Mouse (Mus musculus): ENCODE measurements around the gene Igsf8. TPM values are rescaled to one million over a fixed set of nuclear protein-coding genes. Genes with fewer than 3 reads are reported as not detected.

Gene Igsf8
- total RNA-seq, 2 experiments from 2014 or later, result 253 to 300 TPM

- intact Hi-C loops (cut with DNase I), result no loop called here
- no peak for DNase-seq (ENCODE audit: low spot score in 2 of 2)
Measured at GRCm38 (mm10) chr1:172299528-172299927, 38.1 kb downstream of the Igsf8 start.

GRCm38 (mm10) chr1:172300247-172300646 is 38.8 kb downstream of the Igsf8 start:
- no peak for DNase-seq (ENCODE audit: low spot score in 2 of 2)
- intact Hi-C loops (cut with DNase I), result no loop called here

- intact Hi-C loops (cut with DNase I), result no loop called here
- DNase-seq (ENCODE audit: low spot score in 2 of 2), result no peak
Measured at GRCm38 (mm10) chr1:172301180-172301579, 39.7 kb downstream of the Igsf8 start.

DNA sequence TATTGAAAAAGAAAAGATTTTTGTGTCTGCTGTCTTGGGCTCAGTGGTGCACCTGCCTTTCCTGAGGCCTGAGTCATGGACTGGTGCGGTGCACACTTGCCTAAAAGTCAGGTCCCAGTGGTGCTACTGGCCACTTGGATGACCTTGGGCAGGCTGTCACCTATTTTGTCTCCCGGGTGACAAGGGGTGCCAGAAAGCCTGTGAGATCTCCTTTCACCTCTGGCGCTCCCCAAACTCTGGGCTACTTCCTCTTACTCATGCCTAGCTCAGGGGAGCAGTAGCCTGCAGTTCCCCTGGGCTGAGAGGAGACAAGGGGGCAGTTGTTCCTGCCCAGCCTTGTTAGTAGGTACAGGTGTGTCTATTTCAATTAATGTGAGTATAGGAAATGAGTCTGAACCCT is 40.9 kb downstream of the Igsf8 start:
- intact Hi-C loops (cut with DNase I), result no loop called here
- DNase-seq (ENCODE audit: low spot score in 2 of 2), result no peak

- intact Hi-C loops (cut with DNase I), result no loop called here
- DNase-seq (ENCODE audit: low spot score in 2 of 2), result no peak
Measured at GRCm38 (mm10) chr1:172302851-172303250, 41.4 kb downstream of the Igsf8 start.

DNA sequence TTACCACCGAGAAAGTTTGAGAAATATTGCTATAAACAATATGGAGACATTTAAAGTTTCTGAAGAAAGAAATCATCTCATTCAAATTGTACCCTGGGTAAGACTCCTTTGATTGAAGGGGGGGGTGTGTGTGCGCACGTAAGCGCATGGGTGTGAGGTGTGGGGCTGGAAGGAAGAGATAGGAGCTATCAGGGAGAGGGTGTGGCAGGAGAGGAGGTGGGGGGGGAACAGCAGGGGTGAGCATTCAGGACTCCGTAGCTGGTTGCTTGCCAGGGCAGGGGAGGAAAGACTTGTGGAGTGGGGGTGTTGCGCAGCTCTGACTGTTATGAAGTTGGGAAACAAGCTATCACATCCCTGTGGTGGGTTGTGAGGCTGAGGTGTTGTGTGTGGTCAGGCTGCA is 43.0 kb downstream of the Igsf8 start:
- intact Hi-C loops (cut with DNase I), result no loop called here
- DNase-seq (ENCODE audit: low spot score in 2 of 2), result no peak

GRCm38 (mm10) chr1:172305153-172305552 is 43.7 kb downstream of the Igsf8 start:
- no peak for DNase-seq (ENCODE audit: low spot score in 2 of 2)
- intact Hi-C loops (cut with DNase I), result no loop called here

- no peak for DNase-seq (ENCODE audit: low spot score in 2 of 2)
- intact Hi-C loops (cut with DNase I), result loop anchor here (2.0 kb wide), 1 partner anchor 25 kb away; no protein-coding TSS in a partner anchor
Measured at GRCm38 (mm10) chr1:172305635-172306034, 44.2 kb downstream of the Igsf8 start.

- DNase-seq (ENCODE audit: low spot score in 2 of 2), result no peak
- intact Hi-C loops (cut with DNase I), result loop anchor here (2.0 kb wide), 1 partner anchor 25 kb away; no protein-coding TSS in a partner anchor
Measured at GRCm38 (mm10) chr1:172306196-172306595, 44.8 kb downstream of the Igsf8 start.

GRCm38 (mm10) chr1:172306885-172307284 is 45.4 kb downstream of the Igsf8 start:
- DNase-seq (ENCODE audit: low spot score in 2 of 2), result no peak
- intact Hi-C loops (cut with DNase I), result loop anchor here (2.0 kb wide), 1 partner anchor 26 kb away; no protein-coding TSS in a partner anchor

DNA sequence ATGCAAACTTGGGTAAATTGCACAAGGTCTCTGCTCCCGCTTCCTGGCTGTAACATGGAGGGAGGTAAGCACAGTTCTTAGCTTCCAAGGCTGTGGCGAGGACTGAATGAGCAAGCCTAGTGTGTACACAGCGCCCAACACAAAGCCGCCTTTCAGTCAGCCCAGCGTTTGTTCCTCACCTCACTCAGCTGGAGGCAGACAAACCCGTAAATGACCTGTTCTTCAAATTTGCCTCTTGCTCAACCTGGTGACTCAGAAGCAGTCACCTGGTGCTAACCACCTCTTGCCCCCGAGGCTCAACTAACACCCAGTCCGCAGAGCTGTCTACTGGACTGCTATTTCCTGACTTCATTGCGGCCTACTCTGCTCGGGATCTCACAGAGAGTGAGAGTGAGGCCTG is 46.5 kb downstream of the Igsf8 start:
- no peak for DNase-seq (ENCODE audit: low spot score in 2 of 2)
- intact Hi-C loops (cut with DNase I), result loop anchor here (2.0 kb wide), 1 partner anchor 27 kb away; no protein-coding TSS in a partner anchor

DNA sequence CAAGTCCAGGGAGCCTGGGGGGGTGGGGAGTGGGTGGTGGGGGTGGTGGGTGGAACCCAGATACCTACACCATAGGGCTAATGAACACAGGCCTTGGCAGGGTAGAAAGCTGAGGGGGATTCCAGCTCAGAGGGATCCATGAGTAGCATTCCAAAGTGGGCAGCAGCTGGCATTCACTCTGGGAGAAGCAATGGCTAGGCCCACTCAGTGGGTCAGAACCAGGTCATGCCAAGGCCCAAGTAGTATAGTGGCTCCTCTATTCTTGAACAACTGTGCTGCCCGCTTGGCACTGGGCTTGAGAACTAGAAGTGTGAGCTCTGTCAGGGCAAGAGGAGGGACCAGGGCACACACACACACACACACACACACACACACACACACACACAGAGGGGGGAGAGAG is 47.0 kb downstream of the Igsf8 start:
- intact Hi-C loops (cut with DNase I), result no loop called here
- no peak for DNase-seq (ENCODE audit: low spot score in 2 of 2)

DNA sequence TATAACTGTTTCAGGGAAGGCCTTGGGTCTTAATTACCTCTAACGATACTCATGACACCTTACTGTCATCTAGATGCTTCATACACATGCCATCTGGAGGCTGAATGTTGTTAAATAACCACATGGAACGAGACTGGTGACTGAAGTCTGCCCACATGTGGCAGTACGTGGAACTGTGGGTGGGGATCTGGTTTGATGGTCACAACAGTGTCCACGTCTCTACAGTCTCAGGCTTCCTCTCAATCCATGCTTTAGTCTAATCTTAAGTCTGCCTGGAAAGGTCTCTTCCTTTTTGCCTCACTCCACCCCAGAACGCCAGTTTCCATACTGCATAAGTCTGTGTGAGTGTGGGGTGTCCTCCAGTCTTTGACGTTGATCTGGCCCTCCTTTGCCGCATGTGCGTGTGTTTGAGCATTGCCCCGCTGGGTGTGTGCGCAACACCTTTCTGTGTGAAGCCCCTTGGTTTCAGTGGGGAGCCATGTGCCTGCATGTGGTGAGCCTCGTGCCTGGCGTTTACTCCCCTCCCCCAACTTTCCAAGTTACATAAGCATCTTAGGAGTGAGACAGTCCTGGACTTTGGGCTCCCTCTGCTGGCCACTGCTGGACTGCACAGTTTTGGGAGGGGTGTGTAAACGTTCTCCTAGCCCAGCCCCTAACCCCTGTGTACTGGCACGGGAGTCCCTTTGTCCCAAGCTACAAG is 48.4 kb downstream of the Igsf8 start:
- peak; percentile 84 to 90 for DNase-seq (ENCODE audit: low spot score in 2 of 2)
- intact Hi-C loops (cut with DNase I), result loop anchor here (1.0 to 10.0 kb wide), 5 partner anchors 107 to 285 kb away; partner anchors contain the start of genes Dcaf8, Pex19 and Vangl2

GRCm38 (mm10) chr1:172311248-172311906 is 49.9 kb downstream of the Igsf8 start:
- peak in 1 of 2 experiments; percentile 65 for DNase-seq (ENCODE audit: low spot score in 2 of 2)
- intact Hi-C loops (cut with DNase I), result loop anchor here (2.0 to 10.0 kb wide), 4 partner anchors 109 to 287 kb away; partner anchors contain the start of genes Pex19 and Vangl2

- intact Hi-C loops (cut with DNase I), result loop anchor here (2.0 to 10.0 kb wide), 4 partner anchors 109 to 287 kb away; partner anchors contain the start of genes Pex19 and Vangl2
- peak; percentile 77 to 84 for DNase-seq (ENCODE audit: low spot score in 2 of 2)
Measured at GRCm38 (mm10) chr1:172311921-172312767, 50.7 kb downstream of the Igsf8 start.

DNA sequence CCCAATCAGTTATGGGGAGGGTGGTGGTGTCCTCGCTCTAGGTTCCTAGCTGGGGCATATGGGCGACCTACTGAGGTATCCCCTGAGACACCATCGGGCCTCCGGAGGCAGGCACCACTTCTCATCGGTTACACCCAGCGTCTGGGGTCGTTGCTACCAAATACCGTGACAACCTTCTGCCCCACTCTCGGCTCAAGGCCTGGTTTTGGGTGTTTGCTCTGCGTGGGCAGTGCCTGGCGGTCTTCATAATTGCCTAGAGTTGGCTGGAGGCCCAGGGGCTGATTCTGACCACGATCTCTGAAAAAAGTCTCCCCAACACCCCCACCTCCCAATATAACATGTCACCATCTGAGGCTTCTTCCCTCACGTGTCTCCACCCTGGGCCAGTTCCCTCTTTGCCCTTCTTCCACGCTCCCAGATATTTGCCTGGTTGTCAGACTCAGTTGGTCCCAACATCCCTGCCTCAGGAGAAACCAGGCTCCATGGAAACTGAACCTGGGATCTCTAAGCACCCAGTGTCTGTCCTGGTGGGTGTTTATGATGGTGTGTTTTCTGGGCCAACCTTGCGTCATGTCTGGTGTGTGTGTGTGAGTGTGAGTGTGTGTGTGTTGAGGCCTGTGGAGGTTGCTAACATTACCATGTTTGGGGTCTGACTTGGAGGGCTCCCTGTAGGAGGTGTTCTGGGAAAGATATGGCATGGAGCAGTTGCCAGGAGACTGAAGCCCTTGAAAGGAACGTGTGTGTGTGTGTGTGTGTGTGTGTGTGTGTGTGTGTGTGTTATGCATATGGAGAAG is 51.5 kb downstream of the Igsf8 start:
- intact Hi-C loops (cut with DNase I), result loop anchor here (5.0 to 10.0 kb wide), 2 partner anchors 186 to 288 kb away; partner anchors contain the start of genes Pex19 and Vangl2
- DNase-seq (ENCODE audit: low spot score in 2 of 2), result peak; percentile 72 to 74

DNA sequence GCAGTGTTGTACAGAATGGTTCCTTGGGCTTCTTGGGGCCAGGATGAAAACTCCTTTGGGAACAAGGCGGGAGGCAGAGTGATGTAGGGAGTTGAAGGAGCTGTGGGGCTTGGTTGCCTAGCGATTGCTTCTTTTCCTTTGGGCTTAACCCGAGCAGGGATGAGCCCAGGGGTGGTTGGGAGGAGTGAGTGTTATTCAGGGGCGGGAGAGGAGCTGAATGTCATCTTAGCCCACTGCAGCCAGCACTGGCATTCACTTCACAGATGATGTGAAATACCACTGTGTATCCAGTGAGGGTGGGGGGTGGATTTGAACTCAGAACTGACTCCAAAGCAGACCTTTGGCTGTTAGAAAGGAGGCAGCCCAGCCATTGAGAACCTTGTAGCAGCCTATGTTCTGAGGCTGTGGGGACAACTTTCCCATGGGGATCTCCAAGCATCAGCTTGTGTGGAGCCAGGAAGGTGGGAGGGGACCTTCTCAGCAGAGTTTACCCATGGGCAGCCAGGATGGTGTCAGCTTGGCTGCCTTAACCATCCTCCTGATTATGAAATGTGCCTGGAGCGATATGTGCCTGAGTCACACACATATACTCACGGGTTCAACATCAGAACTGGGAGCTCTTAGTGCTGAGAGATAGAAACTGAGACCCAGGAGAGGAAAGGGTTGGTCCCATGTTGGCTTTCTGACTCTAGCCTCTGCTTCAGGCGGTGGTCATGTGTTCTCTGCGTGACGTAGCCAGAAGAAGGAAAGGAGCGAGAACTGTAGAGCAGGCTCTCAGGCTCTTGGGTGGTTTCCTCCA is 52.4 kb downstream of the Igsf8 start:
- intact Hi-C loops (cut with DNase I), result loop anchor here (5.0 to 10.0 kb wide), 2 partner anchors 187 to 289 kb away; partner anchors contain the start of genes Pex19 and Vangl2
- peak; percentile 57 to 59 for DNase-seq (ENCODE audit: low spot score in 2 of 2)

GRCm38 (mm10) chr1:172314911-172315310 is 53.5 kb downstream of the Igsf8 start:
- DNase-seq (ENCODE audit: low spot score in 2 of 2), result peak; percentile 35 to 40
- intact Hi-C loops (cut with DNase I), result loop anchor here (5.0 to 10.0 kb wide), 2 partner anchors 188 to 290 kb away; partner anchors contain the start of genes Pex19 and Vangl2

All from left cerebral cortex, postnatal 36 days (tissue).